Mouse (Mus musculus) small intestine, adult 2 months (tissue): ENCODE measurements at regions not wholly inside any gene's neighbourhood (a gene's known extent, or its start where the extent isn't known, plus 50 kb on each side); places are given as distances from the start of the nearest gene placed in this dataset.

Experiments used
- CTCF ChIP-seq: fragments of 200-500 bp; IDR thresholded peaks from 2 replicates; pipeline ENCODE4 v1.5.1; 2012; ENCODE audit warnings: low read depth, mild to moderate bottlenecking, control low read depth, inconsistent platforms, low read length, moderate library complexity, mixed read lengths; ENCODE audit not compliant: insufficient replicate concordance, insufficient read length; ENCODE audit errors: extremely low read depth
- POLR2A ChIP-seq: fragments of 200-500 bp; IDR thresholded peaks from 2 replicates; pipeline ENCODE4 v1.6.1; 2012; ENCODE audit warnings: low read depth, mild to moderate bottlenecking, control low read depth, inconsistent platforms, low read length, moderate library complexity

DNA sequence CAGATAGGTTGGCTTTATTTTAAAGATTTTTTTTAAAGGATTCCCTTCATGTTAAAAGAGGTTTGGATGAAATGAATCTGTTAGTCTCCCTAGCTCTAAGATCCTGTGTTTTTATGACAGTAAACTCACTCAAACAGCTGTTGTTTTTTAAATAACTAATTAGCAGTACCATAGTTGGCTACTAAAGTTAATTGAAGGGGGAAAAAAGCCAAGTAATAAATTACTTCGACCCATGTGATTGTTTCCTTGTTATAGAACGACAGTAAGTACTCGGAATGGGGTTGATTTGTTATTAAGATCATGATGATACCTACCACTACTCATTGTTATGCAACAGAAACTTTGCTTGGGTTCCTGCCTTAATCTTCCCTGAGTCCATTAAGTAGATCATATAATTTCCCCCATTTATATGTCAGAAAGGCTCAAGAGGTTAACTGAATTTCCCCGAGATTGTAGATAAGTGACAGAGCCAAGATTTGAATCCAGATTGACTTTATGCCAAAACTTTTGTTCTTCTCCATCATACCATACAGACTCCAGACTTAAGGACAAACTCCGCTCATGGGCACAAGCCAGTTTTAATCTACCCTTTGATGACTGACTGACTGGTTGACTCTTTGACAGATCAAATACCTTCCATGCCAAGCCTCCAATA, 160.6 kb downstream of the Gm19935 start:
- TF ChIP-seq CTCF (no peak), POLR2A (no peak)
